Mouse (Mus musculus) MEL (cell line): ENCODE data around the gene Usp20. TPM values are rescaled to one million over a fixed set of nuclear protein-coding genes. Genes with fewer than 3 reads are reported as not detected.

Experiments used
- DNase-seq: peaks from one replicate; pipeline ENCODE4 v3.0.0; 2011; ENCODE audit warnings: low read depth, low spot score
- H3K27ac ChIP-seq: 2 replicates; pipeline ENCODE4 v1.5.1; 2012; ENCODE audit warnings: low read depth, mild to moderate bottlenecking, control low read depth, low read length, moderate library complexity; ENCODE audit not compliant: control insufficient read depth
- H3K27me3 ChIP-seq, 2 experiments: fragments of 150-350 bp in 1 of 2; sonication (generic) in 1 of 2; 2 replicates each; pipeline ENCODE4 v1.6.1; 2012; ENCODE audit warnings: low read length in 2 of 2, mild to moderate bottlenecking in 2 of 2, improper control_type of control experiment in 1 of 2, moderate library complexity in 1 of 2; ENCODE audit not compliant: insufficient read depth in 2 of 2, control insufficient read depth in 1 of 2
- H3K36me3 ChIP-seq, 2 experiments: 2 replicates each; pipeline ENCODE4 v1.6.1; 2012 to 2014; ENCODE audit warnings: low read length in 2 of 2, improper control_type of control experiment in 1 of 2, inconsistent platforms in 1 of 2, mild to moderate bottlenecking in 1 of 2; ENCODE audit not compliant: insufficient read depth in 2 of 2, control insufficient read depth in 1 of 2
- H3K4me1 ChIP-seq, 2 experiments: fragments of 150-350 bp in 1 of 2; sonication (generic) in 1 of 2; 2 replicates each; pipeline ENCODE4 v1.6.1; 2012; ENCODE audit warnings: low read length in 2 of 2, improper control_type of control experiment in 1 of 2, mild to moderate bottlenecking in 1 of 2; ENCODE audit not compliant: insufficient read depth in 2 of 2, control insufficient read depth in 1 of 2
- H3K4me3 ChIP-seq, 2 experiments: fragments of 150-350 bp in 1 of 2; sonication (generic) in 1 of 2; 2 replicates each; pipeline ENCODE4 v1.5.1; 2012; ENCODE audit warnings: low read depth in 2 of 2, low read length in 2 of 2, mild to moderate bottlenecking in 2 of 2, moderate library complexity in 2 of 2, control low read depth in 1 of 2, improper control_type of control experiment in 1 of 2; ENCODE audit not compliant: control insufficient read depth in 1 of 2, insufficient read depth in 1 of 2
- H3K79me2 ChIP-seq: 2 replicates; pipeline ENCODE4 v1.6.1; 2012; ENCODE audit warnings: mild to moderate bottlenecking, low read length, moderate library complexity; ENCODE audit not compliant: control insufficient read depth, poor library complexity, insufficient read depth
- H3K9ac ChIP-seq: 2 replicates; pipeline ENCODE4 v1.6.1; 2012; ENCODE audit warnings: low read depth, mild to moderate bottlenecking, control low read depth, low read length, moderate library complexity; ENCODE audit not compliant: control insufficient read depth, poor library complexity, severe bottlenecking
- H3K9me3 ChIP-seq: fragments of 150-350 bp; sonication (generic); replicated peaks from 2 replicates; pipeline ENCODE4 v1.6.1; 2012; ENCODE audit warnings: mild to moderate bottlenecking, low read length, improper control_type of control experiment, moderate library complexity; ENCODE audit not compliant: insufficient read depth
- BHLHE40 ChIP-seq: IDR thresholded peaks from 2 replicates; pipeline ENCODE4 v1.6.1; 2012; ENCODE audit warnings: low read depth, mild to moderate bottlenecking, inconsistent platforms, low read length, improper control_type of control experiment, borderline replicate concordance
- CHD2 ChIP-seq: IDR thresholded peaks from 2 replicates; pipeline ENCODE4 v1.6.1; 2011; ENCODE audit warnings: low read length, improper control_type of control experiment
- CTCF ChIP-seq, 3 experiments: IDR thresholded peaks in 2 of 3; conservative IDR thresholded peaks in 1 of 3; 2 replicates each; pipeline ENCODE4 v1.5.1; 2011 to 2012; ENCODE audit warnings: low read length in 3 of 3, low read depth in 2 of 3, mild to moderate bottlenecking in 2 of 3, improper control_type of control experiment in 1 of 3, inconsistent platforms in 1 of 3, mixed read lengths in 1 of 3, moderate library complexity in 1 of 3; ENCODE audit not compliant: control insufficient read depth in 1 of 3, insufficient read depth in 1 of 3, poor library complexity in 1 of 3, severe bottlenecking in 1 of 3
- E2F4 ChIP-seq: IDR thresholded peaks from 2 replicates; pipeline ENCODE4 v1.6.1; 2011; ENCODE audit warnings: low read depth, low read length, improper control_type of control experiment, borderline replicate concordance
- ELF1 ChIP-seq: IDR thresholded peaks from 2 replicates; pipeline ENCODE4 v1.6.1; 2014; ENCODE audit warnings: low read depth, mild to moderate bottlenecking, inconsistent platforms, low read length, improper control_type of control experiment, moderate library complexity
- EP300 ChIP-seq, 2 experiments: IDR thresholded peaks; 2 replicates each; pipeline ENCODE4 v1.6.1; 2011; ENCODE audit warnings: improper control_type of control experiment in 2 of 2, low read length in 2 of 2, low read depth in 1 of 2, mild to moderate bottlenecking in 1 of 2
- GABPA ChIP-seq: IDR thresholded peaks from 2 replicates; pipeline ENCODE4 v1.6.1; 2012; ENCODE audit warnings: low read depth, mild to moderate bottlenecking, inconsistent platforms, low read length, improper control_type of control experiment, moderate library complexity
- GATA1 ChIP-seq: IDR thresholded peaks from 2 replicates; pipeline ENCODE4 v1.6.1; 2011; ENCODE audit warnings: low read depth, low read length, improper control_type of control experiment
- JUND ChIP-seq: IDR thresholded peaks from 2 replicates; pipeline ENCODE4 v1.6.1; 2011; ENCODE audit warnings: low read depth, mild to moderate bottlenecking, improper control_type of control experiment, low read length
- MAFK ChIP-seq: IDR thresholded peaks from 2 replicates; pipeline ENCODE4 v1.6.1; 2011; ENCODE audit warnings: low read depth, mild to moderate bottlenecking, low read length, improper control_type of control experiment, borderline replicate concordance
- MAX ChIP-seq: IDR thresholded peaks from 2 replicates; pipeline ENCODE4 v1.6.1; 2011; ENCODE audit warnings: low read length, improper control_type of control experiment
- MAZ ChIP-seq: IDR thresholded peaks from 2 replicates; pipeline ENCODE4 v1.6.1; 2012; ENCODE audit warnings: low read depth, mild to moderate bottlenecking, inconsistent platforms, low read length, improper control_type of control experiment
- MXI1 ChIP-seq: IDR thresholded peaks from 2 replicates; pipeline ENCODE4 v1.6.1; 2011; ENCODE audit warnings: mild to moderate bottlenecking, low read depth, low read length, improper control_type of control experiment
- MYB ChIP-seq: IDR thresholded peaks from 2 replicates; pipeline ENCODE4 v1.6.1; 2011; ENCODE audit warnings: mild to moderate bottlenecking, low read depth, low read length, improper control_type of control experiment
- NELFE ChIP-seq: IDR thresholded peaks from 2 replicates; pipeline ENCODE4 v1.6.1; 2011; ENCODE audit warnings: low read depth, low read length, improper control_type of control experiment
- POLR2AphosphoS2 ChIP-seq: IDR thresholded peaks from 2 replicates; pipeline ENCODE4 v1.6.1; 2011; ENCODE audit warnings: low read length, improper control_type of control experiment
- POLR2AphosphoS5 ChIP-seq: IDR thresholded peaks from 2 replicates; pipeline ENCODE4 v1.6.1; 2012; ENCODE audit warnings: low read depth, borderline replicate concordance, mild to moderate bottlenecking, inconsistent platforms, low read length, moderate library complexity, mixed read lengths
- RCOR1 ChIP-seq: IDR thresholded peaks from 2 replicates; pipeline ENCODE4 v1.6.1; 2012; ENCODE audit warnings: low read depth, mild to moderate bottlenecking, inconsistent platforms, low read length, improper control_type of control experiment
- SMC3 ChIP-seq: IDR thresholded peaks from 2 replicates; pipeline ENCODE4 v1.6.1; 2011; ENCODE audit warnings: low read depth, low read length, improper control_type of control experiment
- TAL1 ChIP-seq: IDR thresholded peaks from 2 replicates; pipeline ENCODE4 v1.6.1; 2012; ENCODE audit warnings: mild to moderate bottlenecking, inconsistent platforms, low read length, moderate library complexity, mixed read lengths
- TCF12 ChIP-seq: IDR thresholded peaks from 2 replicates; pipeline ENCODE4 v1.6.1; 2014; ENCODE audit warnings: low read depth, mild to moderate bottlenecking, inconsistent platforms, low read length, improper control_type of control experiment, moderate library complexity
- USF1 ChIP-seq: IDR thresholded peaks from 2 replicates; pipeline ENCODE4 v1.6.1; 2014; ENCODE audit warnings: low read depth, mild to moderate bottlenecking, inconsistent platforms, low read length, improper control_type of control experiment, moderate library complexity
- USF2 ChIP-seq, 2 experiments: IDR thresholded peaks; 2 replicates each; pipeline ENCODE4 v1.6.1; 2011 to 2012; ENCODE audit warnings: improper control_type of control experiment in 2 of 2, low read length in 2 of 2, borderline replicate concordance in 1 of 2, inconsistent platforms in 1 of 2, low read depth in 1 of 2, mild to moderate bottlenecking in 1 of 2; ENCODE audit not compliant: insufficient read depth in 1 of 2
- ZC3H11A ChIP-seq: IDR thresholded peaks from 2 replicates; pipeline ENCODE4 v1.6.1; 2012; ENCODE audit warnings: low read depth, mild to moderate bottlenecking, inconsistent platforms, low read length, improper control_type of control experiment
- polyA plus RNA-seq, 2 experiments: library from polyadenylated mRNA; stranded (reverse) in 1 of 2; unstranded in 1 of 2; fragments of >175 nt in 1 of 2; fragments of >200 nt in 1 of 2; gene quantifications; 2 replicates each; pipeline versions ENCODE4 v1.2.1 to v1.2.4; 2012; ENCODE audit warnings: low replicate concordance in 2 of 2, low read depth in 1 of 2; ENCODE audit not compliant: insufficient read length in 2 of 2, insufficient read depth in 1 of 2, missing spikeins in 1 of 2
- total RNA-seq: library from RNA; depleted of rRNA; stranded (reverse); fragments of 300-350 nt; gene quantifications from 2 replicates; pipeline ENCODE4 v1.2.3, GENCODE M21; 2012

Usp20 gene
- total and polyA plus RNA-seq, 3 experiments, result 9.4 to 10.8 TPM; not detected in 1

GRCm38 (mm10) chr2:30937731-30938130 is 44.3 kb upstream of the Usp20 start:
- H3K36me3 ChIP-seq, result peaks cover 0 to 7% of the 10 kb centered on the region in 2 experiments; a peak in 1 of 4 replicates
- H3K27me3 ChIP-seq, result no peaks in the 10 kb centered on the region
- H3K9me3 ChIP-seq, result no peaks in the 10 kb centered on the region
- no peak for DNase-seq
- no peak overlapping the region for H3K9ac ChIP-seq
- TF ChIP-seq EP300 (IDR thresholded peaks at IDR 0.05; ENCODE audit: low read depth in 1 of 2, low read length in 2 of 2) (no peak), ZC3H11A (no peak), POLR2AphosphoS2 (no peak), USF2 (IDR thresholded peaks at IDR 0.05; ENCODE audit: borderline replicate concordance in 1 of 2, insufficient read depth in 1 of 2, low read depth in 1 of 2, low read length in 2 of 2) (no peak), CHD2 (no peak), BHLHE40 (no peak)
- H3K4me3 ChIP-seq, result no peak overlapping the region
- H3K79me2 ChIP-seq, result no peaks in the 10 kb centered on the region; the same call in 1 of the 2 replicates
- no peak overlapping the region for H3K27ac ChIP-seq
- H3K4me1 ChIP-seq, result peaks cover 0 to 4% of the 10 kb centered on the region in 2 experiments; a peak in 2 of 4 replicates

- TF ChIP-seq CHD2 (no peak), MYB (no peak), CTCF (IDR thresholded peaks at IDR 0.05 in 2 of 3, conservative IDR thresholded peaks at IDR 0.05 in 1 of 3; ENCODE audit: control insufficient read depth in 1 of 3, insufficient read depth in 1 of 3, low read depth in 2 of 3, low read length in 3 of 3, poor library complexity in 1 of 3, severe bottlenecking in 1 of 3) (no peak), JUND (no peak), NELFE (no peak), GABPA (no peak), RCOR1 (no peak), MAFK (no peak)
- TF ChIP-seq, all 39 proteins: peak for 0
- peak overlapping the region in 1 of 2 experiments; percentile 25; a peak in 1 of 4 replicates for H3K4me3 ChIP-seq
- no peaks in the 10 kb centered on the region; the same call in 1 of the 2 replicates for H3K79me2 ChIP-seq
- H3K9ac ChIP-seq, result no peak overlapping the region
- peaks cover 0 to 7% of the 10 kb centered on the region in 2 experiments; a peak in 1 of 4 replicates for H3K36me3 ChIP-seq
- DNase-seq, result peak; percentile 54
- no peak overlapping the region for H3K27ac ChIP-seq
- no peaks in the 10 kb centered on the region for H3K9me3 ChIP-seq
- peaks cover 0 to 4% of the 10 kb centered on the region in 2 experiments; a peak in 2 of 4 replicates for H3K4me1 ChIP-seq
- no peaks in the 10 kb centered on the region for H3K27me3 ChIP-seq
Observed at GRCm38 (mm10) chr2:30938574-30938991, 43.5 kb upstream of the Usp20 start.

GRCm38 (mm10) chr2:30941586-30941985 is 40.5 kb upstream of the Usp20 start:
- Histone ChIP-seq H3K79me2 (no peaks in the 10 kb centered on the region; the same call in 1 of the 2 replicates), H3K36me3 (peaks cover 0 to 7% of the 10 kb centered on the region in 2 experiments; a peak in 1 of 4 replicates), H3K4me1 (peaks cover 0 to 4% of the 10 kb centered on the region in 2 experiments; a peak in 2 of 4 replicates), H3K4me3 (peak overlapping the region in 1 of 2 experiments; percentile 82; a peak in 2 of 4 replicates), H3K9ac (peak overlapping the region; percentile 51; the same call in 1 of the 2 replicates), H3K9me3 (no peaks in the 10 kb centered on the region), H3K27ac (peak overlapping the region; percentile 26; the same call in 1 of the 2 replicates), H3K27me3 (peaks cover 4 to 6% of the 10 kb centered on the region in 2 experiments; a peak in 2 of 4 replicates)
- TF ChIP-seq SMC3, result no peak
- no peak for TF ChIP-seq POLR2AphosphoS5
- TF ChIP-seq USF1, result peak; percentile 61
- TF ChIP-seq MAX, result peak; percentile 85
- peak in 1 of 2 experiments; percentile 51; a peak in 1 of 4 replicates for TF ChIP-seq EP300 (IDR thresholded peaks at IDR 0.05; ENCODE audit: low read depth in 1 of 2, low read length in 2 of 2)
- peak; percentile 86 for TF ChIP-seq MXI1
- no peak for TF ChIP-seq TCF12
- no peak for TF ChIP-seq MAZ
- 0 out of 2 replicates have a peak, but pooled peaks have one; percentile 6 for TF ChIP-seq GATA1
- no peak for TF ChIP-seq CTCF (IDR thresholded peaks at IDR 0.05 in 2 of 3, conservative IDR thresholded peaks at IDR 0.05 in 1 of 3; ENCODE audit: control insufficient read depth in 1 of 3, insufficient read depth in 1 of 3, low read depth in 2 of 3, low read length in 3 of 3, poor library complexity in 1 of 3, severe bottlenecking in 1 of 3)
- no peak for TF ChIP-seq ELF1
- no peak for TF ChIP-seq TAL1
- TF ChIP-seq E2F4, result no peak
- DNase-seq, result peak; percentile 52
